Mouse (Mus musculus): ENCODE data around the gene Ncoa3. TPM values are rescaled to one million over a fixed set of nuclear protein-coding genes. Genes with fewer than 3 reads are reported as not detected.

The Ncoa3 gene
- polyA plus RNA-seq, 1 experiment from 2014 or later = 17.4 TPM

DNA sequence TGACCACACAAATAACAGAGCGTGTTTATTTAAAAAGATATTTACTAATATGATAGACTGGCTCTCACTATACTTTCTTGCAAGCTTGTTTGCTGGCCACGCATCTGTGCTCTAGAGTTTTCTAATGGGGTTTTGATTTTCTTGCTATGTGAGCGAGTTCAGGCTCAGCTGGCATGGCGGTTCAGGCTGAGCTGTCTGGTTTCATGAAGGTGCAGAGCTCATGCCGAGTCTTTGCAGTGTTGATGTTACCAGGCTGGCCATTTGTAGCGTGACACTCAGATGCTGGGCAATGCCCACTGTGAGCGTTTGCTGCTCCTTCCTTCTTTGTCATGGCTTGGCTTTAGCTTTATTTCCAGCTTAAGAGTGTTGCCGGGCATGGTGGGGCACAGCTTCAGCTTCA, 70.0 kb downstream of the Ncoa3 start:
- 92% methylated on average over 8 of the region's 8 CpGs for WGBS
- Histone ChIP-seq H3K27me3 (ENCODE audit: control insufficient read depth, insufficient read depth, low read length) (no peaks in the 10 kb centered on the region), H3K36me3 (ENCODE audit: control insufficient read depth, insufficient read depth, low read length) (peaks cover 2% of the 10 kb centered on the region; the same call in 1 of the 2 replicates), H3K4me1 (replicated peaks; ENCODE audit: control insufficient read depth, insufficient read depth, low read length) (no peaks in the 10 kb centered on the region), H3K4me2 (ENCODE audit: low read depth, low read length, severe bottlenecking) (no peak overlapping the region), H3K9me3 (ENCODE audit: control insufficient read depth, low read length) (no peaks in the 10 kb centered on the region), H3K4me3 (ENCODE audit: low read depth, low read length) (no peak overlapping the region), H3K27ac (ENCODE audit: low read depth, low read length) (no peak overlapping the region), H3K9ac (ENCODE audit: low read length) (no peak overlapping the region)
- no peak for ATAC-seq (replicated peaks; ENCODE audit: low FRiP score)
- no peak for DNase-seq (ENCODE audit: low spot score)

DNA sequence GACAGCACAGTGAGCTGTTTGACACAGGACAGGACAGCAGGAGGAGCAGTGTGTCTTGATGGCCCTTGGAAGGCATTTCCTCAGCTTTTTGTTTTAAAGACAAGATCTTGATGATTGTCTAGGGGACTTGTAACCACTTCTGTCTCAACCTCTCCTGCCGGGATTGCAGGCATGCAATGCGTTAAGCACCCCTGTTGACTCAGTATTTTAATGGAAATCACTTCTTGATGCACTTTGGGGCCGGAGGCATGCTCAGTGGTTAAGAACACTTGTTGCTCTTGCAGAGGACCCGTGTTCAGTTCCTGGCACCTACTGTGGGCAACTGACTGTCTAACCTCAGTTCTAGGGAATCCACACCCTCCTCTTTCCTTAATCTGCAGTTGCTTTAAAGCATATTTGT, 74.0 kb downstream of the Ncoa3 start:
- WGBS = 82% methylated on average over 4 of the region's 4 CpGs
- DNase-seq (ENCODE audit: low spot score) (no peak), ATAC-seq (replicated peaks; ENCODE audit: low FRiP score) (no peak)
- no peak overlapping the region for H3K4me2 ChIP-seq (ENCODE audit: low read depth, low read length, severe bottlenecking)
- no peaks in the 10 kb centered on the region for H3K4me1 ChIP-seq (replicated peaks; ENCODE audit: control insufficient read depth, insufficient read depth, low read length)
- no peaks in the 10 kb centered on the region for H3K27me3 ChIP-seq (ENCODE audit: control insufficient read depth, insufficient read depth, low read length)
- H3K4me3 ChIP-seq (ENCODE audit: low read depth, low read length) = no peak overlapping the region
- no peak overlapping the region for H3K9ac ChIP-seq (ENCODE audit: low read length)
- H3K36me3 ChIP-seq (ENCODE audit: control insufficient read depth, insufficient read depth, low read length) = peaks cover 10% of the 10 kb centered on the region
- H3K9me3 ChIP-seq (ENCODE audit: control insufficient read depth, low read length) = no peaks in the 10 kb centered on the region
- H3K27ac ChIP-seq (ENCODE audit: low read depth, low read length) = no peak overlapping the region

DNA sequence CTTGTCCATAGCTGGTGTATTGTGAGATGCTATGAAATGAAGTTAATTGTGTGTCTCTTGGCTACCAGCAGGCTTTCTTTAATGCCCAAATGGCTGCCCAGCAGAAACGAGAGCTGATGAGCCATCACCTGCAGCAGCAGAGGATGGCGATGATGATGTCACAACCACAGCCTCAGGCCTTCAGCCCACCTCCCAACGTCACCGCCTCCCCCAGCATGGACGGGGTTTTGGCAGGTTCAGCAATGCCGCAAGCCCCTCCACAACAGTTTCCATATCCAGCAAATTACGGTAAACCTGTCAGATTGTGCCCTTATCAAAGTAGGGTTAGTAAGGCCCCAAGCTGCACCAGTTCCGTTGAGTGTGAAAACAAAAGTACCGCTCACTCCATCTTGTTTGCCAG, 75.8 kb downstream of the Ncoa3 start:
- Histone ChIP-seq H3K4me2 (ENCODE audit: low read depth, low read length, severe bottlenecking) (no peak overlapping the region), H3K4me3 (ENCODE audit: low read depth, low read length) (no peak overlapping the region), H3K9me3 (ENCODE audit: control insufficient read depth, low read length) (no peaks in the 10 kb centered on the region), H3K36me3 (ENCODE audit: control insufficient read depth, insufficient read depth, low read length) (peaks cover 10% of the 10 kb centered on the region), H3K9ac (ENCODE audit: low read length) (no peak overlapping the region), H3K27me3 (ENCODE audit: control insufficient read depth, insufficient read depth, low read length) (no peaks in the 10 kb centered on the region), H3K27ac (ENCODE audit: low read depth, low read length) (no peak overlapping the region), H3K4me1 (replicated peaks; ENCODE audit: control insufficient read depth, insufficient read depth, low read length) (no peaks in the 10 kb centered on the region)
- DNase-seq (ENCODE audit: low spot score) = no peak
- ATAC-seq (replicated peaks; ENCODE audit: low FRiP score) = no peak
- 91% methylated on average over 9 of the region's 9 CpGs for WGBS

DNA sequence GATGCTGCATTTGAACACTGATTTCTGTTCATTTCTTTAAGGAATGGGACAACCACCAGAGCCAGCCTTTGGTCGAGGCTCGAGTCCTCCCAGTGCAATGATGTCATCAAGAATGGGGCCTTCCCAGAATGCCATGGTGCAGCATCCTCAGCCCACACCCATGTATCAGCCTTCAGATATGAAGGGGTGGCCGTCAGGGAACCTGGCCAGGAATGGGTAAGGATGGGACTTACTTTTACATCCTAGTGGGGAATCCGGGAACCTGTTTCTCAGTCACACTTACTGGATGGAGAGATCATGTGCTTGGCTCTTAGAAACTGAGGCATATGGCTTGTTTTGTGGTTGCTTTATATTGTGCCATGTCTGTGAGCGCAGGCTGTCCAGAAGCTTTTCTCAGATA, 76.7 kb downstream of the Ncoa3 start:
- no peaks in the 10 kb centered on the region for H3K9me3 ChIP-seq (ENCODE audit: control insufficient read depth, low read length)
- DNase-seq (ENCODE audit: low spot score) (no peak), ATAC-seq (replicated peaks; ENCODE audit: low FRiP score) (no peak)
- no peak overlapping the region for H3K4me2 ChIP-seq (ENCODE audit: low read depth, low read length, severe bottlenecking)
- WGBS = 88% methylated on average over 5 of the region's 5 CpGs
- H3K27ac ChIP-seq (ENCODE audit: low read depth, low read length) = no peak overlapping the region
- H3K27me3 ChIP-seq (ENCODE audit: control insufficient read depth, insufficient read depth, low read length) = no peaks in the 10 kb centered on the region
- H3K9ac ChIP-seq (ENCODE audit: low read length) = no peak overlapping the region
- no peak overlapping the region for H3K4me3 ChIP-seq (ENCODE audit: low read depth, low read length)
- peaks cover 10% of the 10 kb centered on the region for H3K36me3 ChIP-seq (ENCODE audit: control insufficient read depth, insufficient read depth, low read length)
- H3K4me1 ChIP-seq (replicated peaks; ENCODE audit: control insufficient read depth, insufficient read depth, low read length) = no peaks in the 10 kb centered on the region

DNA sequence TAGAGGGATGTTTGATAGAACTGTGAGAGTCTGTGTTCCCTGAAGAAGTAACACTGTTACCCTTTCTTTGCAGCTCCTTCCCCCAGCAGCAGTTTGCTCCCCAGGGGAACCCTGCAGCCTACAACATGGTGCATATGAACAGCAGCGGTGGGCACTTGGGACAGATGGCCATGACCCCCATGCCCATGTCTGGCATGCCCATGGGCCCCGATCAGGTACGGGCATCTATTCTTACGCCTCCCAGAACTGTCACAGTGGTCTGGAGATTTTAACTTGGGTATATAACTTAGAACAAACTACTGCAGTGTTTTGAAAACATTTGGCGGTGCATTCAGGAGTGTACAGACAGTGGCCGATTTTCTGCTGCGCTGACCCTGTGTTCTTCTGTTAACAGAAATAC, 77.3 kb downstream of the Ncoa3 start:
- ATAC-seq (replicated peaks; ENCODE audit: low FRiP score) (no peak), DNase-seq (ENCODE audit: low spot score) (no peak)
- Histone ChIP-seq H3K27me3 (ENCODE audit: control insufficient read depth, insufficient read depth, low read length) (no peaks in the 10 kb centered on the region), H3K9ac (ENCODE audit: low read length) (no peak overlapping the region), H3K36me3 (ENCODE audit: control insufficient read depth, insufficient read depth, low read length) (peaks cover 10% of the 10 kb centered on the region), H3K4me1 (replicated peaks; ENCODE audit: control insufficient read depth, insufficient read depth, low read length) (no peaks in the 10 kb centered on the region), H3K4me3 (ENCODE audit: low read depth, low read length) (no peak overlapping the region), H3K27ac (ENCODE audit: low read depth, low read length) (no peak overlapping the region), H3K9me3 (ENCODE audit: control insufficient read depth, low read length) (no peaks in the 10 kb centered on the region), H3K4me2 (ENCODE audit: low read depth, low read length, severe bottlenecking) (no peak overlapping the region)
- 96% methylated on average over 7 of the region's 7 CpGs for WGBS

DNA sequence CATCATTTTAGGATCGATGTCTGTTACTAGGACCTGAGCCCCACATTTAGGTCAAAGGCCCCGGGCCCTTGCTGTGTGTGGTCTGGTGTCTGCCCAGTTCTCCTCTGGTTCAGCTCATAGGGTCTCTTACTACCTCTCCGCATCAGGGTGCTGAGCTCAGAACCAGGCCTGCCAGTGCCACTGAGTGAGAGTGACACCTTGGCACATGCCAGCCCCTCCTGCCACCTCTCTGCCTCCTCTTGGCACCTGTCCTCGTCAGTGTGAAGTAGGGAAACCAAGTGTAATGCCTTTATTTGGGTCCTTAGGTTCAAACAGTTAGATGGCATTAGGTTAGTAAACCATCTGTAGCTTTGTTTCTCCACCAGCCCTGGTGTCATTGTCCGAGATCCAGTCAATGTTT, 79.0 kb downstream of the Ncoa3 start:
- 88% methylated on average over 5 of the region's 5 CpGs for WGBS
- no peak for ATAC-seq (replicated peaks; ENCODE audit: low FRiP score)

DNA sequence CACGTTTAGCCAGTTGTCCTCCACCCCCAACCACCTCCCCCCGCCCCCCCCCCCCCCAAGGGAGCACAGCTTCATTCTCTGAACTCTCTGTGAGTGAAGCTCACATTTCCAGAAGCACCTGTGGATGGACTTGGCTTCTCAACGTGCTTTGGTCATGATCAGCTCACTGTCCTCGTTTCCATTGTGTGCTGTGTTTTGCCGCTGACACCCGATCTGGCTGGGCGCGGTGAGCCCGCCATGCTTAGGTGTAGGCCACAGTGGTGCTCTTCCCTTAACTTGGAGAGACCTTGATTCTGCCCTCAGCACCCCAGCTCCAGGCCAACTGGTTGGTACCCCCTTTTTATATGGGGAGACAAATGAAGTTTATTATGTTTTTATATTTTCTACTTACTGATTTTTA, 79.5 kb downstream of the Ncoa3 start:
- Histone ChIP-seq H3K27me3 (ENCODE audit: control insufficient read depth, insufficient read depth, low read length) (no peaks in the 10 kb centered on the region), H3K4me1 (replicated peaks; ENCODE audit: control insufficient read depth, insufficient read depth, low read length) (no peaks in the 10 kb centered on the region), H3K36me3 (ENCODE audit: control insufficient read depth, insufficient read depth, low read length) (peaks cover 8% of the 10 kb centered on the region), H3K4me2 (ENCODE audit: low read depth, low read length, severe bottlenecking) (no peak overlapping the region), H3K9me3 (ENCODE audit: control insufficient read depth, low read length) (no peaks in the 10 kb centered on the region), H3K4me3 (ENCODE audit: low read depth, low read length) (no peak overlapping the region), H3K9ac (ENCODE audit: low read length) (no peak overlapping the region), H3K27ac (ENCODE audit: low read depth, low read length) (no peak overlapping the region)
- DNase-seq (ENCODE audit: low spot score) (no peak), ATAC-seq (replicated peaks; ENCODE audit: low FRiP score) (no peak)
- 79% methylated on average over 9 of the region's 9 CpGs for WGBS

More for the DNA sequence above, 79.0 kb downstream of the Ncoa3 start:
- Histone ChIP-seq H3K4me1 (replicated peaks; ENCODE audit: control insufficient read depth, insufficient read depth, low read length) (no peaks in the 10 kb centered on the region), H3K9ac (ENCODE audit: low read length) (no peak overlapping the region), H3K36me3 (ENCODE audit: control insufficient read depth, insufficient read depth, low read length) (peaks cover 8% of the 10 kb centered on the region), H3K4me3 (ENCODE audit: low read depth, low read length) (no peak overlapping the region), H3K27me3 (ENCODE audit: control insufficient read depth, insufficient read depth, low read length) (no peaks in the 10 kb centered on the region), H3K9me3 (ENCODE audit: control insufficient read depth, low read length) (no peaks in the 10 kb centered on the region), H3K4me2 (ENCODE audit: low read depth, low read length, severe bottlenecking) (no peak overlapping the region), H3K27ac (ENCODE audit: low read depth, low read length) (no peak overlapping the region)
- no peak for DNase-seq (ENCODE audit: low spot score)

DNA sequence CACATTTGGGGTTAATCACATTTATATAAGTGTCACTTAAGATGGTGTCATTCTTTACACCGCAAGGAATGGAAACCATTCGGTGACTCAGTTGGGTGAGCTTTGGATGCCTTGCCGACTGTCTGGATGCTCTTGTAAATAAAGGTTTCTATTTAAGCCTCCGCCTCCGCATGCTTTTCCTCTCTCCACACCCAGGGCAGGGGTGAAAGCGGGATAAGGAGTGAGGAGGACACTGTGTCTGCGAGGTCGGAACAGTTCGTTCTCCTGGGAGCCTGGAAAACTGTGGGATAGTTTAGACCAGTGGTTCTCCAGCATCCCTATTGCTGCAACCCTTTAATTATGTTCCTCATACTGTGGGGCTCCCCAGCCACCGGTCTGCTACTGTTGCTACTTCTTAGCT, 80.6 kb downstream of the Ncoa3 start:
- WGBS = 91% methylated on average over 10 of the region's 10 CpGs
- ATAC-seq (replicated peaks; ENCODE audit: low FRiP score) (no peak), DNase-seq (ENCODE audit: low spot score) (no peak)
- Histone ChIP-seq H3K36me3 (ENCODE audit: control insufficient read depth, insufficient read depth, low read length) (peaks cover 8% of the 10 kb centered on the region), H3K9ac (ENCODE audit: low read length) (no peak overlapping the region), H3K27ac (ENCODE audit: low read depth, low read length) (no peak overlapping the region), H3K4me1 (replicated peaks; ENCODE audit: control insufficient read depth, insufficient read depth, low read length) (no peaks in the 10 kb centered on the region), H3K4me2 (ENCODE audit: low read depth, low read length, severe bottlenecking) (no peak overlapping the region), H3K9me3 (ENCODE audit: control insufficient read depth, low read length) (no peaks in the 10 kb centered on the region), H3K27me3 (ENCODE audit: control insufficient read depth, insufficient read depth, low read length) (no peaks in the 10 kb centered on the region), H3K4me3 (ENCODE audit: low read depth, low read length) (no peak overlapping the region)

DNA sequence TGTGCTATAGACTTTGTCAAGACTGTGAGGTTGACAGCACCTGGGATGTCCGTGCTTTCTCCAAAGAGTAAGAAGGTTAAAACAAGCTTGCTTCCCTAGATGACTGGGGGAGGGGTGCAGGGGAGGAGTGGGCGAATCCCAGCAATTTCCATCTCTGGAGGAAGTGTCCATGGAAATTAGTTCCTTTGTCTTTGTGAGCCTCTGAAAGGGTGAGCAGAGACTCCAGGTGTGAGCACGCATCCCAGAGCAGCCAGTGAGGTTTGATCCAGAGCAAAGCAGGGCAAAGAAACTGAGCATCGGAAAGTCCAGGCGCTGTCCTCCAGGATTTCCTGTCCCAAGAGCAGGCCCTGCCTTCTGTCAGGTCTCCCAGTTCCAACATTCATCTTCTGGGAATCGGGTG, 81.9 kb downstream of the Ncoa3 start:
- peaks cover 5% of the 10 kb centered on the region for H3K36me3 ChIP-seq (ENCODE audit: control insufficient read depth, insufficient read depth, low read length)

More for the DNA sequence above, 81.9 kb downstream of the Ncoa3 start:
- Histone ChIP-seq H3K9me3 (ENCODE audit: control insufficient read depth, low read length) (no peaks in the 10 kb centered on the region), H3K4me2 (ENCODE audit: low read depth, low read length, severe bottlenecking) (no peak overlapping the region), H3K9ac (ENCODE audit: low read length) (no peak overlapping the region), H3K4me1 (replicated peaks; ENCODE audit: control insufficient read depth, insufficient read depth, low read length) (no peaks in the 10 kb centered on the region), H3K4me3 (ENCODE audit: low read depth, low read length) (no peak overlapping the region), H3K27ac (ENCODE audit: low read depth, low read length) (no peak overlapping the region), H3K27me3 (ENCODE audit: control insufficient read depth, insufficient read depth, low read length) (no peaks in the 10 kb centered on the region)
- WGBS = 75% methylated on average over 6 of the region's 6 CpGs
- ATAC-seq (replicated peaks; ENCODE audit: low FRiP score) (no peak), DNase-seq (ENCODE audit: low spot score) (no peak)
